ENCODE assay signal across 8 mouse cellular contexts in genomic region chr13:21779767-21780731, GRCm38 (mm10). TPM values are rescaled to one million over a fixed set of nuclear protein-coding genes. Genes with fewer than 3 reads are reported as not detected.
DNase-seq lines count a peak whose midpoint lies in the region; ATAC-seq lines count a peak whose summit lies in the region.

Gene Hist1h1b (minus strand): TSS chr13:21780625.

- intact Hi-C loops in gastrocnemius, postnatal 36 days (cut with DNase I), result loop anchor here (5.0 to 10.0 kb wide), 2 partner anchors 48 to 65 kb away; partner anchors contain the start of genes Hist1h2ai, Hist1h2bl and Hist1h3h

- peak within 1 kb of the TSS; percentile 58 for H3K4me3 ChIP-seq in intestine, embryonic 15.5 days (replicated peaks)

- peak within 1 kb of the TSS; percentile 83 for H3K9ac ChIP-seq in intestine, embryonic 15.5 days

- H3K4me1 ChIP-seq in intestine, embryonic 15.5 days (replicated peaks), result peaks cover 11% of the 10 kb centered on the region

- H3K9me3 ChIP-seq in intestine, embryonic 15.5 days, result no peaks in the 10 kb centered on the region

- WGBS in intestine, embryonic 15.5 days, result 1% methylated on average over 44 of the region's 44 CpGs

- peak; percentile 41 for DNase-seq in layer of hippocampus, adult 11-12 months (ENCODE audit: low spot score)
- DNase-seq in layer of hippocampus, adult 9-10 months (ENCODE audit: low spot score), result no peak
- DNase-seq in embryo, embryonic 11 days, result peak; percentile 93
- peak; percentile 16 to 27 for DNase-seq in gastrocnemius, postnatal 36 days
- DNase-seq in liver, result peak; percentile 90
- DNase-seq in monocyte, adult 2 months (ENCODE audit: low read depth in 1 of 2, low spot score in 2 of 2), result peak; percentile 32 to 50
- DNase-seq in spleen, postnatal 36 days (ENCODE audit: low spot score in 2 of 2), result peak; percentile 73 to 81

- peak within 1 kb of the TSS; percentile 94 for H3K4me2 ChIP-seq in intestine, embryonic 15.5 days (replicated peaks)

- peak; percentile 63 for ATAC-seq in intestine, embryonic 15.5 days

- H3K27me3 ChIP-seq in intestine, embryonic 15.5 days (replicated peaks), result no peaks in the 10 kb centered on the region

- no peaks in the 10 kb centered on the region for H3K36me3 ChIP-seq in intestine, embryonic 15.5 days

- H3K27ac ChIP-seq in intestine, embryonic 15.5 days, result peak within 1 kb of the TSS; percentile 95

RNA-seq across cellular contexts. Expression of gene Hist1h1b, which starts in this region (rescaled TPM):
- total RNA-seq in gastrocnemius, postnatal 36 days (2021), result 1 to 10 TPM; 4.7 to 6.6 TPM
- 19.8 and 25.0 TPM in 2 replicates for polyA plus RNA-seq in intestine, embryonic 15.5 days (2015; fragmentation: Nextera tagmentation; extraction: Ambion mirVana)
